Mouse (Mus musculus) brown adipose tissue, adult 24 weeks (tissue): ENCODE data around the gene Mybpc3. TPM values are rescaled to one million over a fixed set of nuclear protein-coding genes. Genes with fewer than 3 reads are reported as not detected.
A peak's percentile ranks its signal among the peaks of the same experiment; 100 is the strongest.

Experiments used
- H3K27ac ChIP-seq: fragments of 200-500 bp; replicated peaks from 2 replicates; pipeline ENCODE4 v1.5.1; 2012; ENCODE audit warnings: low read depth, mild to moderate bottlenecking, low read length
- H3K4me1 ChIP-seq: fragments of 200-500 bp; 2 replicates; pipeline ENCODE4 v1.6.1; 2012; ENCODE audit warnings: low read length, mixed read lengths; ENCODE audit not compliant: control insufficient read depth, insufficient read depth, insufficient read length
- H3K4me3 ChIP-seq: fragments of 200-500 bp; 2 replicates; pipeline ENCODE4 v1.5.1; 2012; ENCODE audit warnings: low read depth, mild to moderate bottlenecking, low read length, moderate library complexity; ENCODE audit not compliant: insufficient read depth
- polyA plus RNA-seq: library from polyadenylated mRNA; stranded (reverse); fragments of >200 nt; gene quantifications from 2 replicates; pipeline ENCODE4 v1.2.4, GENCODE M21; 2012; ENCODE audit not compliant: missing spikeins, insufficient read depth, insufficient read length

Mybpc3 gene
- polyA plus RNA-seq, 1 experiment, result not detected

- Histone ChIP-seq H3K4me1 (no peaks in the 10 kb centered on the region), H3K27ac (no peak overlapping the region), H3K4me3 (no peak overlapping the region)
Observed at GRCm38 (mm10) chr2:91157002-91157752, 39.2 kb downstream of the Mybpc3 start.

DNA sequence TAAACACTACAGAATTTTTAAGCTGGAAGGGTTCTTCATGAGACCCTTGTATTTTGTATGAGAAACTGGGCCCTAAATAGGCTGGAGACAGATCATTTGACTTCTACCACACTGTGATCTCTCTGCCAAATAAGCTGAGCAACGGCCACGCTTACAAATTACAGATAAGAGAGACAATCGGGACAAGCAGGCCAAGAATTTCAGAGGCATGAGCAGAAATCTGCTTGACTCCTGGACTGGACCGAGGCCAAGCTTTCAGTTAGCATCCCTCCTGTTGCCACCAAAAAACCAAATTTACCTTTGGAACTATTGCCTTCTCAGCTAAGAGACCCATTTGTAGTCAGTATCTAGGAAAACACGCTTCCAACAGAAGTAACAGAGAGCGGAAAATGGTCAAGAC, 42.6 kb downstream of the Mybpc3 start:
- H3K4me3 ChIP-seq, result no peak overlapping the region
- no peak overlapping the region for H3K27ac ChIP-seq
- H3K4me1 ChIP-seq, result no peaks in the 10 kb centered on the region

GRCm38 (mm10) chr2:91162952-91163351, 45.0 kb downstream of the Mybpc3 start:
- Histone ChIP-seq H3K4me1 (no peaks in the 10 kb centered on the region), H3K27ac (no peak overlapping the region), H3K4me3 (no peak overlapping the region)

DNA sequence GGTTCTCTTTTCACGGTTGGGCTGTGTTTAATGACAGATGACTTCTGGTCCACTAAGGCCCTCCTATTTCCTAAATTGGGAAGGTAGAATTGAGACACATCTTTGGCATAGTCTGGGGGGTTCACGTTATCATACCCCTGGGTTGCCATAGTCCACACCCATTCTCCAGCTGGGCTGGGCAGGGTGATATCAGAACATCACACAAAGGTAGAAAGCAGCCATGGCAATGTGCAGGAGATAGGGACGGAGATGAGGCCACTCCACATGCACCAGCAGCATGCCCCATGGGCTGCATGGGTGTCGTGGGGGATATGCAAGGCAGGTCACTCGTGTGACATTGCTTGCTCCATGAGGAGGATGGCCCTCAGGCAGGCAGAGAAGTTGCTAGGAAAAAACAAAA, 45.6 kb downstream of the Mybpc3 start:
- H3K4me1 ChIP-seq, result no peaks in the 10 kb centered on the region
- H3K4me3 ChIP-seq, result no peak overlapping the region
- no peak overlapping the region for H3K27ac ChIP-seq

DNA sequence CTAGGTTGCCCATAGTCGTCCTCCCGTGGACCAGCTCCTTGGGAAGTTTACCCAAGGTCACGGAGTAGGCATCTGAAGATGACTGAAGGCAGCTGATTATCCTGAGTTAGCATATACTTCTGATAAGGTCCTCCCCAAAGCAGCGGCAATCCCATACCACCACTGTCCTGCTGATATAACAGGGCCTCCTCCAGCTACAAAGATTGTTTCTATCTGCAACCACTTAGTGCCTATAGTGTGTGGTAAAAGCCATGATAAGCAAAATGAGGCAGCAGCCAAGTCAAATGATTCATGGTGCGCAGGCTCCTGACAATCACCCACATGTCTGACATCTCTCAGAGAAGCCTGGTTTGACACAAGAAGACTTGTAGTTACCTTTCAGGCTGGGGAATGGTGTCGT, 47.0 kb downstream of the Mybpc3 start:
- H3K4me3 ChIP-seq, result no peak overlapping the region
- no peak overlapping the region for H3K27ac ChIP-seq
- H3K4me1 ChIP-seq, result no peaks in the 10 kb centered on the region

GRCm38 (mm10) chr2:91167629-91168028, 49.7 kb downstream of the Mybpc3 start:
- no peak overlapping the region for H3K4me3 ChIP-seq
- no peak overlapping the region for H3K27ac ChIP-seq
- H3K4me1 ChIP-seq, result no peaks in the 10 kb centered on the region

- H3K4me3 ChIP-seq, result no peak overlapping the region
- no peak overlapping the region for H3K27ac ChIP-seq
- no peaks in the 10 kb centered on the region for H3K4me1 ChIP-seq
Observed at GRCm38 (mm10) chr2:91169587-91170322, 51.8 kb downstream of the Mybpc3 start.

- Histone ChIP-seq H3K4me3 (no peak overlapping the region), H3K27ac (no peak overlapping the region), H3K4me1 (no peaks in the 10 kb centered on the region)
Observed at GRCm38 (mm10) chr2:91175490-91175889, 57.5 kb downstream of the Mybpc3 start.

DNA sequence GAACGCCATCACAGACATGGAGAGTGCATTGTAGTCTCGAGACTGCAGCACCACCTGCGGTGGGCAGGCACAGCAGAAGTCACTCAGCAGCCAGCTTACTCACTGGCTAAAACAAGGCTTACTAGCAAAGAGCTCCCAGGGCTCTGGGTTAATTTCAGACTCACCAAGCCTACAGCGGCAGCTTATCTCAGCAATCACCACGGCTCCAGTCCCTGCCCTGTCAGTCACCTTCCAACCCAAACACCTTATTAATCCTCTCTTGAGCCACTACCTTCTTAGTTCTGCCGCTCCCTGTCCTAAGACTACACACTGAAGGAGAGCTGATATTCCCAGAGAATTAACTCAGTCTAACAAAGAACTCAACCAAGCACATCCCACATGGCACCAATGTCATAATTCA, 58.3 kb downstream of the Mybpc3 start:
- H3K27ac ChIP-seq, result no peak overlapping the region
- H3K4me1 ChIP-seq, result no peaks in the 10 kb centered on the region
- no peak overlapping the region for H3K4me3 ChIP-seq

- Histone ChIP-seq H3K4me1 (peaks cover 10% of the 10 kb centered on the region), H3K27ac (no peak overlapping the region), H3K4me3 (no peak overlapping the region)
Observed at GRCm38 (mm10) chr2:91179825-91180224, 61.9 kb downstream of the Mybpc3 start.

GRCm38 (mm10) chr2:91180706-91181105, 62.8 kb downstream of the Mybpc3 start:
- Histone ChIP-seq H3K27ac (no peak overlapping the region), H3K4me1 (peaks cover 10% of the 10 kb centered on the region)

GRCm38 (mm10) chr2:91182016-91182404, 64.1 kb downstream of the Mybpc3 start:
- peak overlapping the region; percentile 74 for H3K4me3 ChIP-seq
- no peak overlapping the region for H3K27ac ChIP-seq
- H3K4me1 ChIP-seq, result peaks cover 10% of the 10 kb centered on the region

More at GRCm38 (mm10) chr2:91180706-91181105, 62.8 kb downstream of the Mybpc3 start:
- H3K4me3 ChIP-seq, result no peak overlapping the region

DNA sequence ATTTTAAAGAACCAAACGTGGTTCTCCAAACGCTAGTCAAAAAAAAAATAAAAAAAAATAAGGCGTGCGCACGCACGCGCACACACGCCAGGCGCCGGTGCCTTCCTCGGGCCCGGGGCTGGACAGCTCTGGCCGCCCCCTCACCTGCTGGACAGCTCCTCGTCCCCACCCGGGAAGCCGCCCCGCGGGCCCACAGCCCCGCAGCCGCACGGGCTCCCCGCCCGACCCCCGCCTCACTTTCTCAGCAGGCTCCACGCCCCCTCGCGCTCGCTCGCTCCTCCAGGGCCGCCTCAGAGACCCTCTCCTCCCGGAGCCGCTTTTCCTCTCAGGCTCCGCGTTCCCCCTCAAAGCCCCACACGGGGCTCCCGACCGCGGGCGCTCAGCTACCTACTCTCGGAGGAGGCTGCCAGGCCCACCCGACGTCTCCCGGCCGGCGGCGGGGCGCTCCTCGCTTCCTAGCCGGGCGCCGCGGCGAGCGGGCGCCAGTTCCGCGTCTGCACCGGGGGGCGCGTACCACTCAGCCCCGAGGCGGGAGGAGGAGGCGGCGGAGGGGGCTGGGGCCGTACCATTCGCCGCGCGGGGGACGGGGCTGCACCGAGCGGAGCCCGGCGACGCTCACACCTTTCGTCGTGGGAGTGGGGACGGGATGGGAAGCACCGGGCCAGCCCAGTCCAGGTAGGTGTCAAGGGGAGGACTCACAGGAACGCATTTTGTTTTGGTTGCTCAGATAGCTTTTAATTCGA, 64.6 kb downstream of the Mybpc3 start:
- H3K4me3 ChIP-seq, result peak overlapping the region; percentile 74
- peaks cover 10% of the 10 kb centered on the region for H3K4me1 ChIP-seq
- H3K27ac ChIP-seq, result peak overlapping the region; percentile 56

DNA sequence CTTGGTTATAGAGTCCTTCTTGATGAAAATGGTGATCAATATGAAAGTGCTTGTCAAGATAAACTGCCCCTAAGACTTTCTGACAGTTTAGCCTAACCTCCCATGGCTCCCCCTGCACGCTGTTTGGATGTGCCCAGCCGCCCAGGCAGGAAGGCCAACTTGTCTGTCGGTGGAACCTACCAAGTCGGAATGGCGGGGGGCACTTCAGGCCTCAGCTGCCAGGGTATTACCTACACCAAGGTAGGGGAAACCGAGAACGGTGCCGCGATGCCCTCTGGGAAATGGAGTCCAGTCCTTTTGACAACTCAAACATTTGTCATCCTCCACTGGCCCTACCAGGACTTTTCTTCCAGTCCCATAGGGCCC, 65.2 kb downstream of the Mybpc3 start:
- peak overlapping the region; percentile 83 for H3K27ac ChIP-seq
- H3K4me3 ChIP-seq, result peak overlapping the region; percentile 74
- H3K4me1 ChIP-seq, result peaks cover 10% of the 10 kb centered on the region

DNA sequence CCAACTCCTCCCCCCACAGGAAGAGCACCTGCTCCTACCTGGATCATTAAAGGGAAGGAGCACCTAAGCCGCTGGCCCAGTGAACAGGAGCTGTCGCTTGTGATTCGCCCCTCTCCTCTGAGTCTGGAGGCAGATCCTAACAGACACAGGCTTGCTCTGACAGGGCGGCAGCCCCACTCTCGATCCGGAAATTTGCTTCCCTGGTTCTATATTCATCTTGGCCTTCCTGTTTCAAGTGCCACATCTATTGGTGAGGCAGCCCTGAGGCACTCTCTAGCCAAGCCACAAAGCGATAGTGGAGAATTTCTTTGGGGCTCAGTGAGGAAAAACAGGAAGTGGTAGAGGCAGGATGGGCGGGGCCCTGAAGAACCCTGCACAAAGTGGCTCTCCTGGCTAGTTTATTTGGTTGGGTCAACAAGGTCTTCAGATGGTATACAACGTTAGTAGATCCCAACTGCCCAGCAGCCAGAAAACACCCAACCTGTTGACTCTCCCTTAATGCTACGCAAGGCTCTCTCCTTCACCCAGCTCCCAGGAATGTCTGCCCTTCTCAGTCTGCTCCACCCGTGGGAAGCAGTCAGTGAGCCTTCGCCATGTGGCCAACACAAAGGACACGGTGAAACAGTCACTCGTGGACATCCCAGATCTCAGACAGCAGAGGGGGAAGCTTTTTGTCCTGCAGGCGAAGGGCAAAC, 65.9 kb downstream of the Mybpc3 start, which contains the start of gene Madd:
Madd (minus strand) TSS at position 127 of the 695 bp plus-strand sequence.
- H3K27ac ChIP-seq, result peak within 1 kb of the TSS; percentile 83
- H3K4me3 ChIP-seq, result peak within 1 kb of the TSS; percentile 74
- H3K4me1 ChIP-seq, result peaks cover 10% of the 10 kb centered on the region
